Mouse (Mus musculus): ENCODE measurements around the gene Prrt2. TPM values are rescaled to one million over a fixed set of nuclear protein-coding genes. Genes with fewer than 3 reads are reported as not detected.

Prrt2 gene
- total and polyA plus RNA-seq, 3 experiments = 0.12 to 1.4 TPM; not detected in 1

GRCm38 (mm10) chr7:127041851-127042672 is 21.1 kb upstream of the Prrt2 start, which contains the start of gene Kif22 (continued):
- TF ChIP-seq MEF2A (IDR thresholded peaks at IDR 0.05; ENCODE audit: extremely low read depth, insufficient replicate concordance, low read depth, low read length, poor library complexity, severe bottlenecking) (no peak; the same call in 1 of the 2 replicates), CHD1 (IDR thresholded peaks at IDR 0.05; ENCODE audit: low read depth, low read length) (no peak), POLR2A (IDR thresholded peaks at IDR 0.05; ENCODE audit: control insufficient read depth in 1 of 2, insufficient read depth in 1 of 2, low read depth in 1 of 2, low read length in 2 of 2, poor library complexity in 1 of 2) (peak; percentile 85 to 87), ELF1 (IDR thresholded peaks at IDR 0.05; ENCODE audit: low read depth, low read length) (peak; percentile 84)

- Histone ChIP-seq H3K36me3 (ENCODE audit: control insufficient read depth in 1 of 2, insufficient read depth in 2 of 2, low read length in 2 of 2) (peaks cover 37 to 40% of the 10 kb centered on the region in 2 experiments), H3K79me2 (ENCODE audit: control insufficient read depth, insufficient read depth, low read length, poor library complexity) (peaks cover under 1% of the 10 kb centered on the region), H3K4me3 (ENCODE audit: control insufficient read depth in 1 of 2, insufficient read depth in 1 of 2, low read depth in 2 of 2, low read length in 2 of 2) (no peak overlapping the region), H3K4me1 (ENCODE audit: control insufficient read depth in 1 of 2, insufficient read depth in 2 of 2, low read length in 2 of 2) (peaks cover 28 to 36% of the 10 kb centered on the region in 2 experiments), H3K27me3 (ENCODE audit: control insufficient read depth in 1 of 2, insufficient read depth in 2 of 2, low read length in 2 of 2) (no peaks in the 10 kb centered on the region), H3K9me3 (replicated peaks; ENCODE audit: insufficient read depth, low read length) (no peaks in the 10 kb centered on the region), H3K27ac (ENCODE audit: control insufficient read depth, low read depth, low read length) (peak overlapping the region; percentile 89; the same call in 1 of the 2 replicates), H3K9ac (ENCODE audit: control insufficient read depth, low read depth, low read length, poor library complexity, severe bottlenecking) (no peak overlapping the region)
- peak; percentile 56 for DNase-seq (ENCODE audit: low read depth, low spot score)
- TF ChIP-seq SIN3A (IDR thresholded peaks at IDR 0.05; ENCODE audit: low read length) (peak; percentile 52; the same call in 1 of the 2 replicates), MYC (IDR thresholded peaks at IDR 0.05; ENCODE audit: low read depth, low read length) (no peak), CHD2 (IDR thresholded peaks at IDR 0.05; ENCODE audit: low read length) (no peak), MAFK (IDR thresholded peaks at IDR 0.05; ENCODE audit: borderline replicate concordance, low read depth, low read length) (peak; percentile 50; the same call in 1 of the 2 replicates), ETS1 (IDR thresholded peaks at IDR 0.05; ENCODE audit: low read depth, low read length) (peak; percentile 57; the same call in 1 of the 2 replicates), GATA1 (IDR thresholded peaks at IDR 0.05; ENCODE audit: low read depth, low read length) (peak; percentile 57), GABPA (IDR thresholded peaks at IDR 0.05; ENCODE audit: low read depth, low read length) (peak; percentile 85), EP300 (IDR thresholded peaks at IDR 0.05; ENCODE audit: low read depth in 1 of 2, low read length in 2 of 2) (peak; percentile 10 to 30; a peak in 2 of 4 replicates)
Observed at GRCm38 (mm10) chr7:127031244-127031643, 10.2 kb upstream of the Prrt2 start.

- peak overlapping the region; percentile 43 for H3K9ac ChIP-seq (ENCODE audit: control insufficient read depth, low read depth, low read length, poor library complexity, severe bottlenecking)
- H3K27me3 ChIP-seq (ENCODE audit: control insufficient read depth in 1 of 2, insufficient read depth in 2 of 2, low read length in 2 of 2) = no peaks in the 10 kb centered on the region
- peak; percentile 78 for DNase-seq (ENCODE audit: low read depth, low spot score)
- H3K9me3 ChIP-seq (replicated peaks; ENCODE audit: insufficient read depth, low read length) = no peaks in the 10 kb centered on the region
- TF ChIP-seq SMC3 (IDR thresholded peaks at IDR 0.05; ENCODE audit: low read depth, low read length) = no peak
- peak; percentile 12 to 48; a peak in 2 of 4 replicates for TF ChIP-seq EP300 (IDR thresholded peaks at IDR 0.05; ENCODE audit: low read depth in 1 of 2, low read length in 2 of 2)
- peak; percentile 48; the same call in 1 of the 2 replicates for TF ChIP-seq MYC (IDR thresholded peaks at IDR 0.05; ENCODE audit: low read depth, low read length)
- no peak for TF ChIP-seq NRF1 (IDR thresholded peaks at IDR 0.05; ENCODE audit: insufficient read depth, low read depth, low read length, poor library complexity, severe bottlenecking)
- TF ChIP-seq GATA1 (IDR thresholded peaks at IDR 0.05; ENCODE audit: low read depth, low read length) = peak; percentile 81
- TF ChIP-seq E2F4 (IDR thresholded peaks at IDR 0.05; ENCODE audit: borderline replicate concordance, low read depth, low read length) = no peak
- TF ChIP-seq ZMIZ1 (IDR thresholded peaks at IDR 0.05; ENCODE audit: low read depth, low read length) = peak; percentile 40; the same call in 1 of the 2 replicates
- TF ChIP-seq ZNF384 (IDR thresholded peaks at IDR 0.05; ENCODE audit: low read depth, low read length) = no peak
- no peak for TF ChIP-seq ZC3H11A (IDR thresholded peaks at IDR 0.05; ENCODE audit: low read depth, low read length)
- TF ChIP-seq SIN3A (IDR thresholded peaks at IDR 0.05; ENCODE audit: low read length) = peak; percentile 49; the same call in 1 of the 2 replicates
- TF ChIP-seq MAFK (IDR thresholded peaks at IDR 0.05; ENCODE audit: borderline replicate concordance, low read depth, low read length) = peak; percentile 80; the same call in 1 of the 2 replicates
- peak; percentile 81 for TF ChIP-seq MXI1 (IDR thresholded peaks at IDR 0.05; ENCODE audit: low read depth, low read length)
- TF ChIP-seq TCF12 (IDR thresholded peaks at IDR 0.05; ENCODE audit: low read depth, low read length) = 0 out of 2 replicates have a peak, but pooled peaks have one; percentile 14
- peak; percentile 39; the same call in 1 of the 2 replicates for TF ChIP-seq KAT2A (conservative IDR thresholded peaks at IDR 0.05; ENCODE audit: low read depth, low read length)
- TF ChIP-seq RCOR1 (IDR thresholded peaks at IDR 0.05; ENCODE audit: low read depth, low read length) = peak; percentile 47; the same call in 1 of the 2 replicates
- peak; percentile 80 for TF ChIP-seq ETS1 (IDR thresholded peaks at IDR 0.05; ENCODE audit: low read depth, low read length)
- TF ChIP-seq POLR2AphosphoS5 (IDR thresholded peaks at IDR 0.05; ENCODE audit: borderline replicate concordance, low read depth, low read length) = no peak
- peaks cover 11% of the 10 kb centered on the region for H3K79me2 ChIP-seq (ENCODE audit: control insufficient read depth, insufficient read depth, low read length, poor library complexity)
- peaks cover 28 to 36% of the 10 kb centered on the region in 2 experiments for H3K4me1 ChIP-seq (ENCODE audit: control insufficient read depth in 1 of 2, insufficient read depth in 2 of 2, low read length in 2 of 2)
- H3K4me3 ChIP-seq (ENCODE audit: control insufficient read depth in 1 of 2, insufficient read depth in 1 of 2, low read depth in 2 of 2, low read length in 2 of 2) = no peak overlapping the region
- peaks cover 34 to 40% of the 10 kb centered on the region in 2 experiments for H3K36me3 ChIP-seq (ENCODE audit: control insufficient read depth in 1 of 2, insufficient read depth in 2 of 2, low read length in 2 of 2)
- peak overlapping the region; percentile 89 for H3K27ac ChIP-seq (ENCODE audit: control insufficient read depth, low read depth, low read length)
Observed at GRCm38 (mm10) chr7:127030172-127030571, 9.2 kb upstream of the Prrt2 start.

Data from MEL (cell line).